Mouse (Mus musculus): ENCODE measurements at regions not wholly inside any gene's neighbourhood (a gene's known extent, or its start where the extent isn't known, plus 50 kb on each side); places are given as distances from the start of the nearest gene placed in this dataset.

DNA sequence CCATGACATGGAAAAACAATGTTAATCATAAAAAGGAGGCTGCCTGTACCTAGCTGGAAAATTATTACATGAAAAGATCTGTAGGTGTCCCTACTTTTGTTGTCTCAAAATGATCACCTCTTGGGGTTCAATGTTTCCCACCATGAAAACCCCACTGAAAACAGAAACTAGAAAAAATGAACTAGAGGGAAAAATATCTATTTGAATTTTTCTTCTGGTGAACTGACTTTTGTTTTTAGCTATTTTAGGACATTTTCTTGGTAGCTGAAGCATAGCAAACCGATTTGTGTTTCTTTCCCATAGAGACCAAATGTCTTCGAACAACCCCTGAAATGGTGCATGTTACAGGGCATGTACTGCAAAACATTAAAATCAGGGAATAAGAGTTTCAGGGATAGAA, 518.2 kb upstream of the A1bg start:
- TF ChIP-seq POLR2A (IDR thresholded peaks at IDR 0.05; ENCODE audit: extremely low read depth, insufficient read depth, low read length) (no peak), CTCF (IDR thresholded peaks at IDR 0.05; ENCODE audit: low read depth, low read length) (no peak)

All from liver, adult 2 months (tissue).